Mouse (Mus musculus) left cerebral cortex, adult 8-10 months (tissue): ENCODE results near the gene Mrpl20. TPM values are rescaled to one million over a fixed set of nuclear protein-coding genes. Genes with fewer than 3 reads are reported as not detected.

ENCODE experiments used
- DNase-seq, 2 experiments: peaks; one replicate each; pipeline ENCODE4 v3.0.0; 2022; ENCODE audit warnings: low spot score in 2 of 2
- total RNA-seq, 4 experiments: library from RNA; stranded (reverse); gene quantifications; 2 replicates each; pipeline ENCODE4 v1.2.4; 2022

The Mrpl20 gene
- 10 to 100 TPM; 75.3 to 87.1 (median 84.7) TPM for total RNA-seq

GRCm38 (mm10) chr4:155802741-155803339 is at the start of gene Mrpl20:
Gene Mrpl20, plus strand, starts transcription at chr4:155802878.
- no peak for DNase-seq

- DNase-seq = no peak
Observed at GRCm38 (mm10) chr4:155757011-155757410, 45.7 kb upstream of the Mrpl20 start.

GRCm38 (mm10) chr4:155759862-155760612 is 42.6 kb upstream of the Mrpl20 start:
- DNase-seq = no peak

- DNase-seq = peak; percentile 95 to 97
Observed at GRCm38 (mm10) chr4:155760613-155761355, 41.9 kb upstream of the Mrpl20 start, which contains the start of gene Atad3a. Gene Atad3a, minus strand, starts transcription at chr4:155761093.

GRCm38 (mm10) chr4:155761356-155762099 is 41.1 kb upstream of the Mrpl20 start:
- DNase-seq = no peak

GRCm38 (mm10) chr4:155762357-155762756 is 40.3 kb upstream of the Mrpl20 start:
- no peak for DNase-seq

GRCm38 (mm10) chr4:155769496-155769879 is 33.2 kb upstream of the Mrpl20 start:
- DNase-seq = no peak

GRCm38 (mm10) chr4:155769880-155770512 is 32.7 kb upstream of the Mrpl20 start:
- DNase-seq = peak; percentile 76 to 85

GRCm38 (mm10) chr4:155770626-155771025 is 32.1 kb upstream of the Mrpl20 start:
- DNase-seq = no peak

- no peak for DNase-seq
Observed at GRCm38 (mm10) chr4:155771706-155772105, 31.0 kb upstream of the Mrpl20 start.

GRCm38 (mm10) chr4:155772786-155773185 is 29.9 kb upstream of the Mrpl20 start:
- no peak for DNase-seq

GRCm38 (mm10) chr4:155773335-155774078 is 29.2 kb upstream of the Mrpl20 start:
- DNase-seq = no peak

- peak; percentile 78 to 87 for DNase-seq
Observed at GRCm38 (mm10) chr4:155774280-155774754, 28.4 kb upstream of the Mrpl20 start, which contains the start of gene Vwa1. Gene Vwa1, minus strand, starts transcription at chr4:155774698.

- DNase-seq = peak in 1 of 2 experiments; percentile 61
Observed at GRCm38 (mm10) chr4:155774971-155775740, 27.5 kb upstream of the Mrpl20 start.

GRCm38 (mm10) chr4:155775855-155776254 is 26.8 kb upstream of the Mrpl20 start:
- DNase-seq = no peak

GRCm38 (mm10) chr4:155776704-155777335 is 25.9 kb upstream of the Mrpl20 start:
- peak in 1 of 2 experiments; percentile 67 for DNase-seq

GRCm38 (mm10) chr4:155777816-155778215 is 24.9 kb upstream of the Mrpl20 start:
- no peak for DNase-seq

- DNase-seq = no peak
Observed at GRCm38 (mm10) chr4:155779498-155779897, 23.2 kb upstream of the Mrpl20 start.

- DNase-seq = no peak
Observed at GRCm38 (mm10) chr4:155780895-155781294, 21.8 kb upstream of the Mrpl20 start.
